Mouse (Mus musculus): ENCODE results near the gene Vmn2r19. TPM values are rescaled to one million over a fixed set of nuclear protein-coding genes. Genes with fewer than 3 reads are reported as not detected.

The Vmn2r19 gene
- polyA plus RNA-seq (2017; shearing (Covaris generic)) = not detected

DNA sequence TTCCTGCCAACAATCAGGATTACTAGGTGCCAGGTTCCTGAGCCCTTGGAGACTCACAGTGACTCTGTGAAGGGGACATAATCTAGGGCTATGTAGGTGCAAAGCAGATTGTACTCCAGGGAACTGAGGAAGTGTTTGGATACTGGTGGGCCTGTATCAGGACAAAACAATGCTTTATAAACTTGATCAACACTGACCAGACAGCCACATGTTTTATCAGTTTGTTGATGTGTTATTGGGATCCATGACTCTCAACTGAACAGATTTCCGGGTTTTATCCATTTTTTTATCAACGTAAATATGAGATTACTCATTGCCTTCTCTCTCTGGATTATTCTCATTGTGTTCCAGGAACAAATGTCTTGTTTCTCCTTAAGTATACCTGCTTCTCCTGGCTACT lies at the start of gene Vmn2r19:
Gene Vmn2r19, plus strand, starts transcription at position 301 of the 400 bp plus-strand sequence.

DNA sequence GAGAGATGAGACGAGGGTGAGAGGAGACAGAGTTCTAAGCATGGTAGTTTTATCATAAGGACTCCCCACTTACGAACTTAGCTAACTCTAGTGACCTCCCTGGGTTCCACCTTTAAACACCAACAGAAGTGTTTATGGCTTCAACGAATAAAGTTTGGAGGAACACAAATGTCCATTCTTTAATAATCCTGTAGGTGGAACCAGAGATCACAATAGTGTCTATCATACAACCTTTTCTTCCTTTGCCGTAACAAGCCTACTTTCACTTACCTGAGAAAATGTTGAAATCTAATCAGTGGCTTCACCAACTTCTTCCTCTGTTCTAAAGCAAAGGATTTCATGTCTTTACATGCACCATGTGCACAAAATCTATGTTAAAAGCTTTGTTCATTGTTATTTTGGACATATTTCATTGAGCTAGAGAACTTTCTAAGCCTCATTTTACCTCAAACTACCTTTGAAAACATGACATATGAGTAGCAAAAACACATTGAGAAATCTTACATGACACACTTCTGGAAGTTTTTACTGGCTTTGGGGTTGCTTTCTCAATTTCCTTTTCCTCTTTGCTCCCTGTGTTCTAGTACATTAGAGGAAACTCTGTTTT lies 46.5 kb upstream of the Vmn2r19 start, which contains the start of gene Clec4d:
Gene Clec4d, plus strand, starts transcription at position 557 of the 607 bp plus-strand sequence.

DNA sequence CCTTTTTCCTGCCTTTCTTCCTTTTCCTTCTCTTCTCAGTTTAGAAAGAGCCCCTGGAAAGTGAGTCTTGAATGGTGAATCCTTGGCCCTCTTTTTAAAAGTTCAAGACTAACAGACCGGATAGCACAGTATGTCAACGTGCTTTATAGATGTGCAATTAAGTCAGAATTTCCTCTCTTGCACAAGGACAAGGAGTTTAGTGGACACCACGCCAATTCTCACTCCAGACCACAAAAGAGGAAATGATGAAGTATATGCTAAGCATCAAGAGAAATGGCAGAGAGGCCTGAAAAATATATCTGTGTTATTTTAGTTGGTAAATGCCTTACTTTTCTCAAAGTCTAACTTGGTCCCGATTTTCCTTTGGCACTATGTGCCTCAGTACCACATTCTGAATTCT lies 18.4 kb upstream of the Vmn2r19 start, which contains the start of gene Clec4e:
Gene Clec4e, minus strand, starts transcription at position 118 of the 400 bp plus-strand sequence.

Other genes with a start within 250 kb of the Vmn2r19 start
- gene Clec4a2, start 201.9 kb upstream of the Vmn2r19 start, polyA plus RNA-seq (2017; shearing (Covaris generic)) = not detected
- not detected for gene Clec4b2, start 135.4 kb upstream of the Vmn2r19 start, polyA plus RNA-seq (2017; shearing (Covaris generic))
- not detected for gene Clec4n, start 78.5 kb upstream of the Vmn2r19 start, polyA plus RNA-seq (2017; shearing (Covaris generic))
- not detected for gene Clec4d, start 46.2 kb upstream of the Vmn2r19 start, polyA plus RNA-seq (2017; shearing (Covaris generic))
- gene Clec4e, start 18.5 kb upstream of the Vmn2r19 start, polyA plus RNA-seq (2017; shearing (Covaris generic)) = not detected
- 0.06 TPM for gene Vmn2r20, start 109.8 kb downstream of the Vmn2r19 start, polyA plus RNA-seq (2017; shearing (Covaris generic))
- not detected for gene Vmn2r21, start 225.1 kb downstream of the Vmn2r19 start, polyA plus RNA-seq (2017; shearing (Covaris generic))

All from effector memory CD4-positive, alpha-beta T cell, adult 7 months (primary cell).